Mouse (Mus musculus) urinary bladder, postnatal 10 days (tissue): ENCODE results near the gene Cd72.

ENCODE experiments used
- DNase-seq: peaks from one replicate; pipeline ENCODE4 v3.0.0; 2022; ENCODE audit warnings: low spot score

Gene Cd72

DNA sequence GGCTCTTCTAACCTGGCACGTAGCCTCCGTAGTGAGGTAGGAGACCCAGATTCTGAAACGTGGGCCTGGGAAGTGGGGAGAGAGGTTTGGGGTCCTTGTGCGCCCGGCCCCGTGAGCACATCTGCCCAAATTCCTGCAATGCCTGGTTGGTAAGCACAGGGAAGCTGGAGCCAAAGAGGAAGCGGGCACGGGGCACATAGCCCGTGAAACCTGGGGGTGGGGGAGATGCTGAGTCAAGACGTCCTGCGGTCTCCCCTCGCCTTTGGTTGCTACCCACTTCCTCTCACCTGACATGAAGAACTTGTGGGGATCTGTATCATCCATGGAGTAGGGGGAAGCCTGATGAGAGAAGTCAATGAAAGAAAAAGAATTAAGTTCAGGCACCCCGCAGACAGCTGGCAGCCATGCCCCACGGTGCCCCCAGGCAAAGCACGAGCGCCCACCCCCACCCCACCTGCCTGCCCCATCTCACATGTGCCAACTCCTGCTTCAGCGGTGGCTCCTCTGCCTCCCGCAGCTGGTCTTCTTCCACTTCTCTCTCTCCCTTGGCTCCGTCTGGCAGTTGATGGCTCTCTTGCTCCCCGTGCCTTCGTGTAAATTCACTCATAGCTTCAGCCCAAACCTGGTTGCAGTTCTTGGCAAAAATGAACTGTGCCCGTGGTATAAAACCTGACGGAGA lies 26.8 kb downstream of the Cd72 start:
- no peak for DNase-seq

- no peak for DNase-seq
Observed at GRCm38 (mm10) chr4:43426487-43426886, 27.9 kb downstream of the Cd72 start.

- DNase-seq = no peak
Observed at GRCm38 (mm10) chr4:43425648-43426380, 28.6 kb downstream of the Cd72 start.

DNA sequence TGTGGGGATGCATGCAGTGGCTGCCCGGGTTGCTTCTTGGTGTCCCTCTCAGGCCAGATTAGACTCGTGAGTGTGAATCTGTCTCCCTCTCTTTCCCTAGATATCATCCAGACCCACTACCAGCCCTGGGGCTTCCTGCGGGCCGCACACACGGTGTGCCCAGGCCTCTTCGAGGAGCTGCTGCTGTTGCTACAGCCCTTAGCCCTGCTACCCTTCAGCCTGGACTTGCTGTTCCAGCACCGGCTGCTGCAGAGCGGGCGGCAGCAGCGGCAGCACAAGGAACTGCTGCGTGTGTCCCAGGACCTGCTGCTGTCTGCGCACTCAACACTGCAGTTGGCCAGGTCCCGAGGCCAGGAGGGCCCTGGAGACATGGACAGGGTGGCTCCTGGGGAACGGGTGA lies 29.2 kb downstream of the Cd72 start:
- DNase-seq = no peak

GRCm38 (mm10) chr4:43424072-43424471 lies 30.4 kb downstream of the Cd72 start:
- no peak for DNase-seq

DNA sequence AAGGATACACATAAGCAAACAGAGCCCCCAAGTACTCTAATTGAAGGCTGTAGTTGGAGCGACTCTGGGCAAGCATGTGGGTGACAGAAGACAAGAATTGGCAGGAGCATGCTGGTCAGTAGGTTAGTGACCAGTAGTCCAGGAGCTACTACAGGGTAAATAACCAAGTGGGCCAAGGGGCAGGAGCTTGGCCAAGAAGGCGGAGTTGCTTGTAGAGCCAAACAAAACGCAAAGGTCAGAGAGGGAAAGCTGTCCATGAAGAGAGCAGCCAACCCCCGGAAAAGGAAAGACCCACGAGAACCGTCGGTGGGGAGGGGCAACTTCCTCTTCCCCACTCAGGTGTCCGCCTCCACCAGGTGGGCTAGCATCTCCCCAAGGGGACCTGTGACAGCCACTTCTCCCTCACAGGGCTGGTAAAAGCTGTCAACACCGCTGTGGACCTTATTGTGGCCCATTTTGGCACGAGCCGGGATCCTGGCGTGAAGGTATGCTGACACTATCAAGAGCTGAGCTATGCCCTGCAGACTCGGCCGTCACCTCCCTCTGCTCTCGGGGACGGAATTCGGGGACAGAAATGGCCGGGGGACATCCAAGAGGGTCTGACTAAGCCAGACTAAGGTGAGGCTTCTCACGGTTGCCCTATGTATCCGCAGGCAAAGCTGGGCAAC lies 31.0 kb downstream of the Cd72 start:
- DNase-seq = no peak

DNA sequence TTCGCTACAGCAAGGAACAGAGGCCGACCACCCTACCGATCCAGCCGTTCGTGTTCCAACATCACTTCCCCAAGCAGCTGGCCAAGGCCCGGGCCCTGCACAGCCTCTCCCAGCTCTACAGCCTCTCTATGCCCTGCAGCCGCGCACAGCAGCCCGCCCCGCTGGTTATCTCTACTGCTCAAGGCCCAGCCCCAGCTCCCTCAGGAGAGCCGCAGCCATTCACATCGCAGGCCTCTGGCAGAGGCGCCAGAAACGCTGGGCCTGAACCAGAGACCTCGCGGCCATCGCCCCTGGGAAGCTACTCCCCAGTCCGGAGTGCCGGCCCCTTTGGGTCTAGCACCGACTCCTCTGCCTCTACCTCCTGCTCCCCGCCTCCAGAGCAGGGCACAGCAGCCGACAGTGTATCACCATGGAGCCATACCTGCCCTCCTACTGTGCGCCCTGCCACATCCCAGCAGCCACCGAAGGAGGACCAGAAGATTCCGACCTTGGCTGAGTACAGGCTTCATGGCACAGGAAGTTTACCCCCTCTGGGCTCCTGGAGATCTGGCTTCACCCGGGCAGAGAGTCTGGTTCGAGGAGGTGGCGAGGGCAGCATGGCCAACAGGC lies 32.7 kb downstream of the Cd72 start:
- DNase-seq = no peak

- no peak for DNase-seq
Observed at GRCm38 (mm10) chr4:43420305-43420704, 34.1 kb downstream of the Cd72 start.

DNA sequence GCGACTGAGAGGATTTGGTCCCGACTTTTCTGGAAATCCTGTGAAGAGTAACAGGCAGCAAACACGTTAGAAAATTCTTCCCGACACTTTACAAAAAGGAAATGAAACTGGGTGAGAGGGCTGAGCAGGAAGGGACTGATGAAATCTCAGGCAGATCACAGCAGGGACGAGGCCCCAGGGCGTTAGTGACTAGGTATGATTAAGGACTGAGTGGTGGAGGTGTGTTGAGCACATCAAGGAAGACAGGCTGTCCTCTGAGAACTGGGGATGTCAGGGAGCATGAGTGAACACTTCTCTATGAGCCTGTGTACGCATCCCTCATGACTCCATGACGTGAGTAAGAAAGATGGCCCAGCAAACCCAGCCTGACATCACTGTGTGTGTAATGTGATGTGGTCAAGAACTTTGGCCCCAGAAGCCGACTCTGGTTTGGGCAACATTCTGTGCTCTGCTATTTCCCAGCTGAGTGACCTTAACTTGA lies 34.6 kb downstream of the Cd72 start:
- DNase-seq = no peak

DNA sequence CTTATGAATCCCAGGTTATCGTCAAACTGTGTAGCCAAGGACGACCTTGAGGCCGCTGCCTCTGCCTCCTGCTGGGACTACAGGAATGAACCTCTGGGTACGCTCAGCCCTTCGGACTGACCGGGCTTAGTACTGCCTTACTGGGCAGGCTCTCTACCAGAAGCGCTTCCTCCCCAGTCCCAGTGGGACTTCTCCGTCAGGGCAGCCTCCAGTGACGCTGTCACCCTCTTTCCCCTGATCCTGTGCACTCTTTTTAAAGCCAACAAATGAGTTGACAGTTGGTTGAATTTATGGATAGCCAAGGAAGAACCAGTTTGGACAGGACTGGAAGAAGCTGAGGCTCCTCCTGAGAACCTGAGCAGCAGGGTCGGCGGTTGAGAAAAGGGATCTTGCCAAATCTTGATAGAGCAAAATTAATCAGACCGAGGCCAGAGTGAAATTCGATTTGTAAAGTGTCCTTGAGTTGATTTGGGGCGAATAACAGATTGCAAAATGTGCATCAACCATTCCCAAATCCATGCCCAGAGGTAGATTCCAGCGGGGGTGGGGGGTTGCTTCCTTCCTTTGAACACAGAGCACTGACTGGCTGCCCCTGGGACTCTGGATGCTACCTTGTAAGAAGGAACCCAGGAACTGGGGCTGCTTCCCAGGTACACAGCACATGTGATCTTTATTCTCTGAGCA lies 35.3 kb downstream of the Cd72 start:
- no peak for DNase-seq

- DNase-seq = no peak
Observed at GRCm38 (mm10) chr4:43418450-43418849, 36.0 kb downstream of the Cd72 start.

DNA sequence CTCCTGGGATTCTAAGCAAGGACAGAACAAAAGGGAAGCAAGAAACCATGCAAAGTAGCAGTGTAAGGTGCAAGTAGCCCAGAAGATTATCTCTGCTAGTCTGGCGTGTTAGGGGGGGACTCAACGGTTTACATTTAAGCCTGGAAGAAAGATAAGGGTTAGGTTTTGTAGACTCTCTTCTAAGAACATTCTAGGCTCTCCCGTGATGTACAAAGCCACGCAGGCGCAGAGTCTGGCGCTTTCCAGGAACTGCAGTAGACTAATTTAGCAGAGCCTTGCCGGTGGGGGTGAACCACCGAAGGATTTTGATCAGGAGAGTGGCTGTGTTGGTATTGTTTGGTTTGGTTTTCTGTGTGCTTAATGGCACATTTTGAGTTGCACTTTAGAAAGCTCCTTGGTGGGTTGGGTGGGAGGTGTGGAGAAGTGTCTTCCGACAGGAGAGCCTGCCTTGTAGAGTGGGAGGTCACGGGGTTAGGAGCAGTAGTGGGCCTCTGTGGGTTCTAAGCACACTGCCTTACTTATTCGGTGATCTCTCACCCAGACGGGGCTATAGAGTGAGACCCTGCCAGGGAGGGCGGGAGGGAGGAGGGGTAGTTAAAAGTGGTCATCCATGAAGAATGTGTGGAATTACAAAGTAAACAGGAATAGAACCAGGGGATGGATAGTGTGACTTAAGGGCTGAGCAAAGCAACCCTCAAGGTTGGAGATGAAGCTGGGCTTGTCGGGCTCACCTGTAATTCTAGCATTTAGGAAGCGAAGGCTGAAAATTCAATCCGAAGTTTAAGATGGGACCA lies 37.0 kb downstream of the Cd72 start:
- no peak for DNase-seq

- DNase-seq = no peak
Observed at GRCm38 (mm10) chr4:43416071-43416490, 38.3 kb downstream of the Cd72 start.

DNA sequence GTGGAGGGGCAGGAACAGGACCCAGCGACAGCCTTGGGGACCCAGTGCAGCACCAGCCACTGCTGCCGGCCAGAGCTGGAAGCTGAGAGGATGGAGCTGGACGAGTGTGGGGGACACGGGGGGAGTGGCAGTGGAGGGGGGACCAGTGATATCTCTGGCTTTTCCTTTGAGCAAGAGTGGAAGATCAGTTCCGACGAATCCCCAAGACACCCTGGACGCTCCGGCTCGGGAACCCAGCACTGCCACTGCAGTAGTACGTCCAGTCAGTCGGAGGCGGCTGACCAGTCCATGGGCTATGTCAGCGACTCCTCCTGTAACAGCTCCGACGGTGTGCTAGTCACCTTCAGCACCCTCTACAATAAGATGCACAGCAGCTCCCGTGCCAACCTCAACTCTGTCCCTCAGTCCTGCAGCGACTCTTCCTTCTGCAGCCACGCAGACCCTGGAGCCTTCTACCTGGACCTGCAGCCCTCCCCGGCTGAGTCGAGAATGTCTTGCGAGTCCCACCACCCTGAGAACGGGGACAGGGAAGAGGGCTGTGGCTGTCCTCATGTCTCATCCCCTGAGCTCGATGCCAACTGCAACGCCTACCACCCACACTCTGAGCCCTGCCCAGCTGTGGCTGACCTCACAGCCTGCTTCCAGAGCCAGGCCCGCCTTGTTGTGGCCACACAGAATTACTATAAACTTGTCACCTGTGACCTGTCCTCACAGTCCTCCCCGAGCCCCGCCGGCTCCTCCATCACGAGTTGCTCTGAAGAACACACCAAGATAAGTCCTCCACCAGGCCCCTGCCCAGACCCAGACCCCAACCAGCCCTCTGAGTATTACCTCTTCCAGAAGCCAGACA lies 39.0 kb downstream of the Cd72 start:
- no peak for DNase-seq

DNA sequence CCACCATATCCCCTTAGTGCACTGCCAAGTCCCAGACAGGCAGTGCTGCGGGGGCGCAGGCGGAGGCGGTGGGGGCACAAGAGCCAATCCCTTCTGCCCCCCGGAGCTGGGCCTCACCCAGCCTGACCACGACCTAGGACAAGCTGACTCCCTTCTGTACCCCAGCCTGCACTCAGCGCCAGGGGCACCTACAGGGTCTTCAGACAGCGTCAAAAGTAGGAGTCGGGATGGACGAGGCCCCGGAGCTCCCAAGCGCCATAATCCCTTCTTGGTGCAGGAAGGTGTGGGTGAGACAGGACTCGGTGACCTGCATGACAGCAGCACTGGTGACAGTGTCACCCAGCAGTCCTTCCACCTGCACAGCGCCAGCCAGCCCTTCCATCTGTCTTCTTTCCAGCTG lies 39.7 kb downstream of the Cd72 start:
- no peak for DNase-seq

- no peak for DNase-seq
Observed at GRCm38 (mm10) chr4:43407071-43407920, 47.1 kb downstream of the Cd72 start.

DNA sequence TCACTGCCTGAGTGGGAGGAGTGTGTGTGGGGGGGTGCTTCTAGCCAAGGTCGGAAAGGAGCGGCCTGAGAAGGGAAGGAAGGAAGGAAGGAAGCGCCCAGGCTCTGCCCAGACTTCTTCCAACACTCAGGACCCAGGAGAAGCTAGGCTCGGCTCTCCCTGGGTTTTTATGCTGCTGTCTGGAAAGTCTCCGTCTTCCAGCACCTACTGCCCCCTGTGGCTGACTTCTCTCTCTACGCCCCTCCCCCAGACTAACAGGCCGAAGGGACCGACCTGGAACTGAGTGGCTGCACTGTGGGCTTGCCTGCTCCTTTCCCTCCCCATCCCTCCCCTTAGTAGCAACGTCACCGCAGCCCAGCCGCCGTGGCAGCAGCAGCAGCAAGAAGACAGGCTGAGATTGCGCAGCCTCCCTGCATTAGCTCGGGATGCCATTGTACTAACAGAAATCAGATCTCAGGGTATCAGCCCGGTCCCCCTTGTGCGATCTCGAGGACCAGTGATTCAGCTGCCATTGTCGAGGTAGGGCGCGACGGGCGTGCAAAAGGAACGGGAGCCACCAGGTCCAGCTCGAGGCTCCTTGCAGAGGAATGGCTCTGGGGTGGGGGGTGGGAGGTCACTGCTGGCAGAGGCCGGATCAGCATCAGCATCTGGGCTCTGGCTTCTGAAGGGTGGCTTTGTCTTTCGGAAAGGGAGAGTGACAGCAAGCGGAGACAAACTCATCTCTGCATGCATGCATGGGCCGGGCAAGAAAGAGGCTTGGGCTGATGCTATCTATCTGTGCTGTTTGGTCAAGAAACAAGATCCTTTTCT lies 48.1 kb downstream of the Cd72 start:
- DNase-seq = no peak

GRCm38 (mm10) chr4:43404697-43405096 lies 49.7 kb downstream of the Cd72 start:
- DNase-seq = no peak
